Mouse (Mus musculus) CH12.LX (cell line): ENCODE measurements around the gene Dkc1. TPM values are rescaled to one million over a fixed set of nuclear protein-coding genes. Genes with fewer than 3 reads are reported as not detected.

Source experiments
- DNase-seq: peaks from one replicate; pipeline ENCODE4 v3.0.0-alpha.2; 2013; ENCODE audit errors: extremely low read depth
- H3K27ac ChIP-seq: 2 replicates; pipeline ENCODE4 v1.5.1; 2012; ENCODE audit warnings: low read depth, mild to moderate bottlenecking, control low read depth, moderate library complexity; ENCODE audit not compliant: insufficient read depth
- H3K27me3 ChIP-seq: replicated peaks from 2 replicates; pipeline ENCODE3; 2012; ENCODE audit warnings: inconsistent platforms
- H3K36me3 ChIP-seq, 2 experiments: replicated peaks in 1 of 2; 2 replicates each; pipeline versions ENCODE3 to v1.6.1; 2012; ENCODE audit warnings: inconsistent platforms in 1 of 2, low read length in 1 of 2, mild to moderate bottlenecking in 1 of 2, mixed read lengths in 1 of 2, moderate library complexity in 1 of 2; ENCODE audit not compliant: control insufficient read depth in 1 of 2, insufficient read depth in 1 of 2
- H3K4me1 ChIP-seq, 2 experiments: 2 replicates each; pipeline ENCODE4 v1.6.1; 2012; ENCODE audit warnings: inconsistent platforms in 1 of 2, moderate library complexity in 1 of 2; ENCODE audit not compliant: insufficient read depth in 2 of 2, control insufficient read depth in 1 of 2
- H3K4me2 ChIP-seq: 2 replicates; pipeline ENCODE4 v1.6.1; 2012; ENCODE audit warnings: low read depth, mild to moderate bottlenecking, control low read depth; ENCODE audit not compliant: poor library complexity, insufficient read depth, severe bottlenecking
- H3K4me3 ChIP-seq, 3 experiments: fragments of 150-350 bp in 1 of 3; sonication (generic) in 1 of 3; replicated peaks in 1 of 3; 2 replicates each; pipeline versions ENCODE3 to v1.5.1; 2011 to 2012; ENCODE audit warnings: low read depth in 2 of 3, low read length in 2 of 3, mild to moderate bottlenecking in 2 of 3, moderate library complexity in 2 of 3, control low read depth in 1 of 3, improper control_type of control experiment in 1 of 3, inconsistent platforms in 1 of 3, mixed read lengths in 1 of 3; ENCODE audit not compliant: poor library complexity in 1 of 3
- H3K79me2 ChIP-seq: replicated peaks from 2 replicates; pipeline ENCODE4 v1.6.1; 2012; ENCODE audit warnings: mild to moderate bottlenecking, moderate library complexity; ENCODE audit not compliant: control insufficient read depth, poor library complexity, insufficient read depth, severe bottlenecking; ENCODE audit errors: extremely low read depth
- H3K9ac ChIP-seq: 2 replicates; pipeline ENCODE4 v1.6.1; 2012; ENCODE audit warnings: low read depth, mild to moderate bottlenecking, control low read depth, moderate library complexity; ENCODE audit not compliant: insufficient read depth
- H3K9me3 ChIP-seq: replicated peaks from 2 replicates; pipeline ENCODE3; 2012; ENCODE audit warnings: low read length, inconsistent platforms, mixed read lengths
- BHLHE40 ChIP-seq: IDR thresholded peaks from 2 replicates; pipeline ENCODE4 v1.6.1; 2011; ENCODE audit warnings: mild to moderate bottlenecking, low read depth, low read length, improper control_type of control experiment
- CHD1 ChIP-seq: IDR thresholded peaks from 2 replicates; pipeline ENCODE4 v1.6.1; 2012; ENCODE audit warnings: low read depth, low read length, improper control_type of control experiment, inconsistent platforms
- CHD2 ChIP-seq: IDR thresholded peaks from 2 replicates; pipeline ENCODE4 v1.6.1; 2011; ENCODE audit warnings: low read length, improper control_type of control experiment
- CTCF ChIP-seq, 2 experiments: IDR thresholded peaks in 1 of 2; conservative IDR thresholded peaks in 1 of 2; 2 replicates each; pipeline ENCODE4 v1.5.1; 2011 to 2012; ENCODE audit warnings: low read depth in 2 of 2, low read length in 2 of 2, improper control_type of control experiment in 1 of 2, inconsistent platforms in 1 of 2, mild to moderate bottlenecking in 1 of 2, moderate library complexity in 1 of 2
- E2F4 ChIP-seq: IDR thresholded peaks from 2 replicates; pipeline ENCODE4 v1.6.1; 2011; ENCODE audit warnings: low read depth, low read length, improper control_type of control experiment; ENCODE audit not compliant: insufficient replicate concordance
- EP300 ChIP-seq: IDR thresholded peaks from 2 replicates; pipeline ENCODE4 v1.6.1; 2011; ENCODE audit warnings: low read length, improper control_type of control experiment
- HCFC1 ChIP-seq: IDR thresholded peaks from 2 replicates; pipeline ENCODE4 v1.6.1; 2012; ENCODE audit warnings: low read depth, mild to moderate bottlenecking, inconsistent platforms, low read length, improper control_type of control experiment
- IRF4 ChIP-seq: IDR thresholded peaks from 2 replicates; pipeline ENCODE4 v1.6.1; 2014; ENCODE audit warnings: low read depth, mild to moderate bottlenecking, inconsistent platforms, low read length, improper control_type of control experiment
- JUN ChIP-seq: IDR thresholded peaks from 2 replicates; pipeline ENCODE4 v1.6.1; 2011; ENCODE audit warnings: low read depth, mild to moderate bottlenecking, low read length, improper control_type of control experiment, moderate library complexity; ENCODE audit not compliant: insufficient read depth
- JUND ChIP-seq: conservative IDR thresholded peaks from 2 replicates; pipeline ENCODE4 v1.6.1; 2011; ENCODE audit warnings: low read depth, low read length, improper control_type of control experiment
- KAT2A ChIP-seq: IDR thresholded peaks from 2 replicates; pipeline ENCODE4 v1.6.1; 2012; ENCODE audit warnings: low read length, improper control_type of control experiment, inconsistent platforms; ENCODE audit not compliant: insufficient replicate concordance
- MAX ChIP-seq: IDR thresholded peaks from 2 replicates; pipeline ENCODE4 v1.6.1; 2011; ENCODE audit warnings: low read length, improper control_type of control experiment
- MAZ ChIP-seq: IDR thresholded peaks from 2 replicates; pipeline ENCODE4 v1.6.1; 2012; ENCODE audit warnings: low read depth, mild to moderate bottlenecking, inconsistent platforms, low read length, improper control_type of control experiment, moderate library complexity
- MXI1 ChIP-seq: IDR thresholded peaks from 2 replicates; pipeline ENCODE4 v1.6.1; 2011; ENCODE audit warnings: mild to moderate bottlenecking, low read depth, low read length, improper control_type of control experiment
- MYC ChIP-seq: IDR thresholded peaks from 2 replicates; pipeline ENCODE4 v1.6.1; 2011; ENCODE audit warnings: low read depth, mild to moderate bottlenecking, improper control_type of control experiment, low read length
- NRF1 ChIP-seq: IDR thresholded peaks from 2 replicates; pipeline ENCODE4 v1.6.1; 2014; ENCODE audit warnings: low read depth, mild to moderate bottlenecking, inconsistent platforms, low read length, improper control_type of control experiment, moderate library complexity
- PAX5 ChIP-seq: IDR thresholded peaks from 2 replicates; pipeline ENCODE4 v1.6.1; 2012; ENCODE audit warnings: low read length, inconsistent platforms, mixed read lengths
- POLR2A ChIP-seq: IDR thresholded peaks from 2 replicates; pipeline ENCODE4 v1.6.1; 2011; ENCODE audit warnings: low read depth, mild to moderate bottlenecking, improper control_type of control experiment, low read length
- POLR2AphosphoS2 ChIP-seq: IDR thresholded peaks from 2 replicates; pipeline ENCODE4 v1.6.1; 2011; ENCODE audit warnings: low read depth, low read length, improper control_type of control experiment
- RAD21 ChIP-seq: IDR thresholded peaks from 2 replicates; pipeline ENCODE4 v1.6.1; 2011; ENCODE audit warnings: low read depth, mild to moderate bottlenecking, low read length, improper control_type of control experiment, moderate library complexity
- SIN3A ChIP-seq: IDR thresholded peaks from 2 replicates; pipeline ENCODE4 v1.6.1; 2012; ENCODE audit warnings: low read length, improper control_type of control experiment, inconsistent platforms
- TBP ChIP-seq: conservative IDR thresholded peaks from 2 replicates; pipeline ENCODE4 v1.6.1; 2011; ENCODE audit warnings: low read depth, low read length, improper control_type of control experiment
- TCF12 ChIP-seq: IDR thresholded peaks from 2 replicates; pipeline ENCODE4 v1.6.1; 2014; ENCODE audit warnings: low read depth, mild to moderate bottlenecking, inconsistent platforms, low read length, improper control_type of control experiment
- UBTF ChIP-seq: IDR thresholded peaks from 2 replicates; pipeline ENCODE4 v1.6.1; 2012; ENCODE audit warnings: low read depth, mild to moderate bottlenecking, inconsistent platforms, low read length, improper control_type of control experiment, moderate library complexity
- USF2 ChIP-seq: conservative IDR thresholded peaks from 2 replicates; pipeline ENCODE4 v1.6.1; 2011; ENCODE audit warnings: low read depth, low read length, improper control_type of control experiment
- ZC3H11A ChIP-seq: IDR thresholded peaks from 2 replicates; pipeline ENCODE4 v1.6.1; 2012; ENCODE audit warnings: low read depth, mild to moderate bottlenecking, inconsistent platforms, low read length, improper control_type of control experiment
- ZKSCAN1 ChIP-seq: IDR thresholded peaks from 2 replicates; pipeline ENCODE4 v1.6.1; 2012; ENCODE audit warnings: low read depth, inconsistent platforms, low read length, improper control_type of control experiment, borderline replicate concordance
- ZMIZ1 ChIP-seq: IDR thresholded peaks from 2 replicates; pipeline ENCODE4 v1.6.1; 2012; ENCODE audit warnings: low read depth, mild to moderate bottlenecking, inconsistent platforms, low read length, improper control_type of control experiment
- ZNF384 ChIP-seq: IDR thresholded peaks from 2 replicates; pipeline ENCODE4 v1.6.1; 2012; ENCODE audit warnings: low read depth, low read length, improper control_type of control experiment, inconsistent platforms
- dilution Hi-C: fragments of 300-500 bp; cut with MboI; formaldehyde crosslinking; loops from 2 replicates; pipeline ENCODE4 v1.14.3; 2020; ENCODE audit warnings: low sequenced_read_pairs; ENCODE audit not compliant: extremely low pct_unique_long_range_greater_than_20kb, extremely low pct_ligation_motif_present
- in situ Hi-C: fragments of 300-500 bp; cut with MboI; formaldehyde crosslinking; loops from 3 replicates; pipeline ENCODE4 v1.14.3; 2019; ENCODE audit warnings: low sequenced_read_pairs, low pct_ligation_motif_present, low pct_unique_long_range_greater_than_20kb, mixed read lengths
- polyA plus RNA-seq: library from polyadenylated mRNA; unstranded; fragments of >175 nt; gene quantifications from 2 replicates; pipeline ENCODE4 v1.2.1, GENCODE M21; 2012; ENCODE audit warnings: low read depth; ENCODE audit not compliant: insufficient read length
- total RNA-seq, 2 experiments: library from RNA; depleted of rRNA; stranded (reverse); fragments of 300-350 nt in 1 of 2; fragments of >200 nt in 1 of 2; gene quantifications; 2 replicates each; pipeline ENCODE4 v1.2.3; 2012 to 2014

Dkc1 gene
- total and polyA plus RNA-seq, 3 experiments, result 110 to 273 (median 260) TPM

DNA sequence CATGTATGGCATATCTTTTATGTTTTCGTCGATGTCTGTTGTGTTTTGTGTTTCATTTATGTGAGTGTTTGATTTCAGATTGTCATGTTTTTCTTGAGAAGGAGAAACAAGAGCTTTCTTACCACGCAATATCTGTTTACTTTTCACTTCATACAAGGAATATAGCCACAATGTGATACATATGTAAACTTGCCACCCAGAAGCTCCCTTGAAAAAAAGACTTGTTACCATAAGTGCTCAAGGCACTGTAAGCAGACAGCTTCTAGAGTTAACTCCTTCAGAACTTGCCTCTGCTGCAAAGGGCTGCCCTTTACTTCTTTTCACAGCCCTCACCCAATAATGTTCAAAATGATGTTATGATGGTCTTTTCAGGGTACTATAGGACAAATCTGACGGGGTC lies 52.8 kb downstream of the Dkc1 start:
- H3K27ac ChIP-seq, result no peak overlapping the region
- no peaks in the 10 kb centered on the region for H3K9me3 ChIP-seq
- dilution Hi-C loops, result no loop called here
- no peak for TF ChIP-seq PAX5
- no peak for TF ChIP-seq E2F4
- TF ChIP-seq RAD21, result no peak
- TF ChIP-seq MAX, result no peak
- TF ChIP-seq POLR2AphosphoS2, result no peak
- TF ChIP-seq POLR2A, result no peak
- no peak for TF ChIP-seq KAT2A
- TF ChIP-seq HCFC1, result no peak
- TF ChIP-seq JUN, result no peak
- no peak for TF ChIP-seq EP300
- no peak for TF ChIP-seq CHD2
- no peak for TF ChIP-seq CHD1
- TF ChIP-seq TCF12, result no peak
- TF ChIP-seq IRF4, result no peak
- TF ChIP-seq ZKSCAN1, result no peak
- no peak for TF ChIP-seq MYC
- TF ChIP-seq USF2, result no peak
- TF ChIP-seq SIN3A, result no peak
- TF ChIP-seq MXI1, result no peak
- no peaks in the 10 kb centered on the region for H3K4me1 ChIP-seq
- H3K36me3 ChIP-seq, result no peaks in the 10 kb centered on the region
- H3K27me3 ChIP-seq, result no peaks in the 10 kb centered on the region
- no peak overlapping the region for H3K4me2 ChIP-seq
- no peaks in the 10 kb centered on the region for H3K79me2 ChIP-seq
- DNase-seq, result no peak
- H3K4me3 ChIP-seq, result no peak overlapping the region
- in situ Hi-C loops, result no loop called here
- H3K9ac ChIP-seq, result no peak overlapping the region

DNA sequence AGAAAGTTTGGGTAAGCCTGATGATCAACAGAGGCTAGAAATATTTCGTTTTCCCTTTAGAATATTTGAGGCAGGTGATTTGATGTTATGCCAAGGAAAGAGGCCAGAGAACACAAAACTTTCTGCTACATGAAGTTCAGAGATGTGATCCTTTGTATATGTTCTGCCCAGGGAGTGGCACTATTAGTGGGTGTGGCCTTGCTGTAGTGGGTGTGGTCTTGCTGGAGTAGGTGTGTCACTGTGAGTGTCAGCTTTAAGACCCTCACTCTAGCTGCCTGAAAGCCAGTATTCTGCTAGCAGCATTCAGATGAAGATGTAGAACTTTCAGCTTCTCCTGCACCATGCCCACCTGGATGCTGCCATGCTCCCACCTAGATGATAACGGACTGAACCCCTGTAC lies 54.6 kb downstream of the Dkc1 start:
- Histone ChIP-seq H3K36me3 (no peaks in the 10 kb centered on the region), H3K4me1 (no peaks in the 10 kb centered on the region), H3K27me3 (no peaks in the 10 kb centered on the region), H3K79me2 (no peaks in the 10 kb centered on the region), H3K4me3 (no peak overlapping the region), H3K9ac (no peak overlapping the region), H3K27ac (no peak overlapping the region), H3K9me3 (no peaks in the 10 kb centered on the region), H3K4me2 (no peak overlapping the region)
- TF ChIP-seq BHLHE40 (no peak), TBP (no peak), MAZ (no peak), PAX5 (no peak), E2F4 (no peak), USF2 (no peak), UBTF (no peak), JUND (no peak), ZC3H11A (no peak), POLR2A (no peak), CTCF (conservative IDR thresholded peaks at IDR 0.05 in 1 of 2, IDR thresholded peaks at IDR 0.05 in 1 of 2; ENCODE audit: low read depth in 2 of 2, low read length in 2 of 2) (no peak), CHD2 (no peak), MYC (no peak), POLR2AphosphoS2 (no peak), CHD1 (no peak), NRF1 (no peak), KAT2A (no peak), ZNF384 (no peak), ZMIZ1 (no peak)
- no peak for DNase-seq
- in situ Hi-C loops, result no loop called here
- dilution Hi-C loops, result no loop called here
